Mouse (Mus musculus): ENCODE data around the gene Bmpr1b.

Bmpr1b gene

DNA sequence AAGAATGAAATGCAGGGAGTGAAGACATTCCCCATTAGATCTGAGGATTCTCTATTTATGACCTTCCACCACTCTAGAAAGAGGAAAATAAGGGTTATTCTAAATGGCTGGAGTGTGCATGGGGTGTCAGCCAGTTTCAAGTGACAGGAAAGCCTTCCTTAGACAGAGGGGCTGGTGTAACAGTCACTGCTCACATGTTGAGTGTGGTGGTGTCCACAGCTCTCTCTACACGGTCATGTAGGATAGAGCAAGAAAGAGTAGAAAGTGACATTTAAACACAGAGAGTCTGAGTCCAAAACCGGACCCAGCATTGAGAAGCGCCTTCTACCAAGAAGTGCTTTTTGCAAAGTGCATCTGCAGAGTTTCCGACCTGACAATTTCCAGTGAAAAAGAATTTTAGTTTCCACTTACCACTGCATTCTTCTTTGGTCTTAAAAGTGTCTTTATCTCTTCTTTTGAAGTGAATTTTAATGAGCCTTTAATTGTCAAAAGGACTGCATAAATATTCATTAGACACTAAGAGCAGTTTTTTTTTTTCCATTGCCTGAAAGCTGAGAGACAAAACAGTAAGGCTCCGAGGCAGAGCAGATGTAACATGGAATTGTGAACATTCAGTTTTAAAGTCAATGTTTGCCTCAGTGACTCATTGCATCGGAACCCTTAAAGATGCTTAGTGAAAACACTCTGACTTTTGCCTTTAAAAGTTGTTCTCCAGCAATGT lies 263.2 kb downstream of the Bmpr1b start:
- no peak for DNase-seq (ENCODE audit: low spot score in 2 of 2)

DNA sequence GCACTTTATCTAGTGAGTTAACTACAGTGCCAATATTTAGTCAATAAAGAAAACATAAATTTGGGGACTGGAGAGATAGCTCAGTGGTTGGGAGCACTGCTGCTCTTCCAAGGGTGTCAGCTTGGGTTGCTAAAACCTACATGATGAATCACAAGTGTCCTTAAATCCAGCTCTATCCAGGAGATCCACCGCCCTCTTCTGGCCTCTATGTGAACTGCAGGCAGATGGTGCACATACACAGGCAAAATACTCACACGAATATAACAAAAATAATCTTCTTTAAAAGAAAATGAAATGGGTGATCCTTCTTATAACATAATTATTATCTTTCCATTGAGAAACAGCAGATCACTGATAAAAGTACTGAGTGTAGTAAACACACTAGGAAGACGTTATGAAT lies 268.9 kb downstream of the Bmpr1b start:
- DNase-seq (ENCODE audit: low spot score in 2 of 2), result no peak

- no peak for DNase-seq (ENCODE audit: low spot score in 2 of 2)
These were observed 269.7 kb downstream of the Bmpr1b start for GRCm38 (mm10) chr3:141899521-141899920.

- no peak for DNase-seq (ENCODE audit: low spot score in 2 of 2)
These were observed 271.5 kb downstream of the Bmpr1b start for GRCm38 (mm10) chr3:141897698-141898097.

GRCm38 (mm10) chr3:141896870-141897554 lies 272.2 kb downstream of the Bmpr1b start:
- no peak for DNase-seq (ENCODE audit: low spot score in 2 of 2)

DNA sequence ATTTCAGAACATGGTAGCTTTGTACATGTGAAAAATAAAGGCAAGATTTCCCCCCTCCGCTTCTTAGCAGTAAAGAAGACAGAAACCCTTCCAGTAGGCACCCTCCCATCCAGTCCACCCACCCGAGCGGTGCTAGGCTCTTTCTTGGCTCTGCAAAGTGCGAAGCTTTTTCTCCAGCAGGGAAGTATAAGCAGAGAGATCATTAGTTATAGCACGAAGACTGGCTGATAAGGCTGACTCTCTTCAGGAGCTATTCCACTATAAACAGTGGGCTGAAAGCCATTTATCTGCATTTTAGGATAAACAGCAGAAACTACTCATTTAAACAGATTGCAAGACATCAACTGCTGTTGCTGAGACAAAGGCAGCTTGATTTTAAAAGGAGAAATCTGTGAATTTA lies 274.1 kb downstream of the Bmpr1b start:
- DNase-seq (ENCODE audit: low spot score in 2 of 2), result peak in 1 of 2 experiments; percentile 8

DNA sequence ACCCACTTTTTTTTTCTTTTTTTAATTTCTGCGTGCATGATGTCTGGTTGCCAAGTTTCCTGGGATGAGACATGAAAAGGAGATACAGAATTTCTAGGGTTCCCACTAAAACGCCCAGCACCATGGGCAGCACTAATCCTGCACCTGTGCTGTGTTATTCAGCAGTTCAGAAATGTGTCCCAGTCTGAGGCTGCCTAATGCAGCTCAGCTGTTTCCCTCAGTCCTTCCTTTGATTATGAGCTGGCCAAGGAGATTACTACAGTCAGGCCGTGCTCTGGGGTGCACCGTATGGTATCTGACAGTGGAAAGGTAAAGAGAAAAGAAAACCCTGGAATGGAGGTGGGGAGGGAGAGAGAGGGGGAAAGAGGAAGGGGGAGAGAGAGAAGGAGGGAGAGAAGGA lies 278.6 kb downstream of the Bmpr1b start:
- no peak for DNase-seq (ENCODE audit: low spot score in 2 of 2)

GRCm38 (mm10) chr3:141887476-141888274 lies 281.6 kb downstream of the Bmpr1b start:
- no peak for DNase-seq (ENCODE audit: low spot score in 2 of 2)

DNA sequence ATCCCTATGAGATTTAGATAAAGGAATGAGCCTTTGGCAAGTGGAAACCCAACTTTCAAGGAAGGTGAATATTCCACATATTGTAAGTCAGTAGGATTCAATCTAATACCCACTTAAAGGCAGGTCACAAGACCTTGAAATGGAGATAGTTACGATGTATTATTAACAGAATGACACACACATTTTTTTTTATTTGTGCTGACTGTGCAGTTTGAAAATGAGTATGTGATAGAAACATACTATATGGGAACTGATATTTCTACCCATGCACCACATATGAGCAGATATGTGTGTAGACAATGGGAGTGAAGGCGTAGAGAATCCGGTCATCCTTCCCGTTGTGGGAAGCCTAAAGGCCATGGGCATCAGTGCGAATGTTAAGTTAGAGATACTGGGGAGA lies 285.0 kb downstream of the Bmpr1b start:
- DNase-seq (ENCODE audit: low spot score in 2 of 2), result no peak

DNA sequence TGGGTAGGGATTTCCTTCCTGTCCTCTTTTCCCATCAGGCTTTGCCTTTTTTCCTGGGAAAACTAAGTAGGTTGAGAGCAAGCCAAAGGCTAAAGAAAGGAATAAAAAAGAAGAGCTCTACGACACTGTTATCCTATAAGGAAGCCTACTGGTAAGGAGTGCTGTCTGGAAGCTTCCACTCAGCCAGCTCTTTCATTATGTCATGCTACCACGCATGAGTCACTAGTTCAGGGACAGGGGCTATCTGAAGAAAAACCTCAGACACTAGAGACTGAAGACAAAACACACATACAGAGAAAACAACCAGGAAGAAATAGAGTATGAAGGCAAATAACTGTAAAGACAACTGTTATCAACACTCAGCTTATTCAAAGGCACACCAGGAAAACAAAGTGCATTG lies 286.7 kb downstream of the Bmpr1b start:
- no peak for DNase-seq (ENCODE audit: low spot score in 2 of 2)

- DNase-seq (ENCODE audit: low spot score in 2 of 2), result no peak
These were observed 296.7 kb downstream of the Bmpr1b start for GRCm38 (mm10) chr3:141872337-141873042.

DNA sequence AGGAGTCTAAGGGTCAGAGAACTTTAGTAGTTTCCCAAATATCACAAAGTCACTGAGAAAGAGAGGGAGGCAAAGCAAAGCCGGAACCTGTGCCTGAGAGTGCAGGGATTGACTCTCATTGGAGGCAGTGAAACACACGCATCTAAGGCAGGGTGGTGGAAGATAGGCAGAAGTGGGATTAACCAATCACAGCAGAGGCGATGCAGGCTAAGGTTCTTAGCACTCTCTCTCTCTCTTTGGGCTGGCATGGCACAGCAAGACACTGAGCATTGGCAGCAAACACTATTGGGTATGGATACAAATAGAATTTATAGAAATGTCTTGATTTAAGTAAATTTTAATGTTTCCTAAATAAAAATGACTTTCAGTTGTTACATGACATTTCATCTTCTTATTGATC lies 297.4 kb downstream of the Bmpr1b start:
- DNase-seq (ENCODE audit: low spot score in 2 of 2), result no peak

DNA sequence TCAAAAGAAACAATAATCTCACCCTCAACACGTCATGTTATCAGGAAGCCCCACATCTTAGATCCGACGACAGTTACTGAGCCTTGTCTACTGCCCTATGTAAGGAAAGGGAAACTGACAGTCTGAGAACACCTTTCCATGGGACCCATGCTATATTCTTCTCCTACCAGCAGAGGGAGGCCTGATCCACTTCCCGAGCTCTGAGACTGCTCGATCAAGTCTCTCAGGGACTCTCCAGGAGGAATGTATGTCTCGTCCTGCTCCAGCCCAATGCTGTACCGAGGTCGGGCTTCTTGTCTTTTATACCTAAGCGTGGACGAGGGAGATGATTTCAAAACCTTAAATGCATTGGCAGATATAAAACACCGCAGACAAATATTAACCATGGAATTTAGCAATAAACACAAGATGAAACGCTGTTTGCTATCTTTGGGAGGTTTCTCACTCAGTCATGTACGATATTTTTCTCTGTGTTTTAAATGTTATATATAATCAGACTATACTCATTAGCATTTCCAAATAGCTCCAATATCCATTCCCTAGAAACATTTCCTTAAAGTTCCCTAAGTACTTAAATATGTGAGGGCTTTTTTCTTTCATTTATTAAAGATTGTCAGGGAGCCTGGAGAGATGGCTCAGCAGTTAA lies 306.3 kb downstream of the Bmpr1b start:
- DNase-seq (ENCODE audit: low spot score in 2 of 2), result peak; percentile 15 to 53

GRCm38 (mm10) chr3:141857123-141857522 lies 312.1 kb downstream of the Bmpr1b start:
- no peak for DNase-seq (ENCODE audit: low spot score in 2 of 2)

DNA sequence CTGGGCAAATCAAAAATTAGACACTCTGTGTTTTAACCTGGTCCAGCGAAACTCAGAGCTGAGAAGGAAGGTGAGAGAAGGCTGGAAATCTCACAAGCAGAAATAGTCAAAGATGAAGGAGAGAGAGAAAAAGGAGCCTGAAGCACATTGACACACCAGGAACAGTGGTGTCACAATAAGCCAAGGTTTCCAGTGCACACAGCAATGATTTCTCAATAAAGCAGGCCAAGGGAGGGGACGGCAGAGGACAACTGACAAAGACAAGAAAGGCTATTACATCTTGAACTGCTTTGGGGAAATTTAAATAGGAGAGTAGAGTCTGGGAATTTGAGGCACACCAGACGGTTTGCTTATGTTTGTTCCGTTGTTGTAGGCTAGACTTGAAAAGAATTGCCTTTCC lies 314.9 kb downstream of the Bmpr1b start:
- no peak for DNase-seq (ENCODE audit: low spot score in 2 of 2)

DNA sequence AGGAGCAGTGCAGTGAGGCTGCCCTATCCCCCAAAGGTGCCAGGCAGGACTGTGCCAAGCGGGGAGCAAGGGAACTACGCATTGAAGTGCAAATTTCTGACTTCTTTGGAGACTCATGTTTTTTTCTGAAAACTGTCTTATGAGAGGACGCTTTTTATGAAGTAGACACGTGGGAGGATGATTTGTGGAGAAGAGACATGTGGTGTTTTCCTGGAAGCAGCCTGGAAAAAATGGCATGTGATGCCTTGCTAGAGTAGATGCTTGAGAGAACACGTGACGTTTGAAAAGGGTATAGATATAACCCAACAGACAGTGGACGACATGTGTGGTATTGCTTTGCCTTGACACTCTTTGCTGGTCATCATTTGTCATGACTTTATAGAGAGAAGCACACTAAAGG lies 319.1 kb downstream of the Bmpr1b start:
- DNase-seq (ENCODE audit: low spot score in 2 of 2), result no peak

- no peak for DNase-seq (ENCODE audit: low spot score in 2 of 2)
These were observed 320.0 kb downstream of the Bmpr1b start for GRCm38 (mm10) chr3:141849206-141849605.

DNA sequence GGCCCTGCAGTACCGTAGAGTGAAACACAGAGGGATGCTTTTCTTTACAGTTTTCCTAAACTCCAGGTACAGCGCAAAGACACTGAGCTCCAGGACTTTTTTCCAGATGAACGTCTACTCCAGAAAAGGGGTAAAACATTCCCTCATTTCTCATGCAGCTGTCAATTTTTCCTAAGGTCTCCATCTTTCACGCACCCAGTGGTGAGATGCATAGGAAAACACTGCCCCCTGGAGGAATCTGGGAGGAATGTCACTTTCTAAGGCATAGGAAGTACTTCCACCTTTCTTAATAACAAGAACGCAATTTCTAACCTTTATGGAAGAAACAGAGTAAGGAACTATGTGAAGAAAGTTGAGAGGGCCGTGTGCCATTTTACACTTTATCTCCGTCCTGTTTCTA lies 330.4 kb downstream of the Bmpr1b start:
- DNase-seq (ENCODE audit: low spot score in 2 of 2), result no peak

DNA sequence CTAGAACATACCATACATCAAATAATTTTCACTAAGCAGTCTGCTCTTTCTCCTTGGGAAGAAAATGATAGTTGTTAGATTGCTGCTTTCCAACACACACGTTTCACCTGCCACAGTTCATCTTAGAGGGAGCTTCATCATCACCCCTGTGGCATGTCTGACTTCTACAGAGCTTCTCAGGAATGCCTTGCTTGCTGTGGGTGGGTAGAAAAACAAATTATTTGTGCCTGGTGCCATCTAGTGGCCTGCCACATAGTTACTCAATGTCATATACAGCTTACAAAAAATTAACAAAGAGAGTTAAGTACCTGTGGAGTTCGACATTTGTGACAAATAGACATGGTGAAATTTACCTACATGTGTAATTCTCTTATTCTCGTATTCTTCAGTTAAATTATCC lies 338.1 kb downstream of the Bmpr1b start:
- peak; percentile 36 to 61 for DNase-seq (ENCODE audit: low spot score in 2 of 2)

DNA sequence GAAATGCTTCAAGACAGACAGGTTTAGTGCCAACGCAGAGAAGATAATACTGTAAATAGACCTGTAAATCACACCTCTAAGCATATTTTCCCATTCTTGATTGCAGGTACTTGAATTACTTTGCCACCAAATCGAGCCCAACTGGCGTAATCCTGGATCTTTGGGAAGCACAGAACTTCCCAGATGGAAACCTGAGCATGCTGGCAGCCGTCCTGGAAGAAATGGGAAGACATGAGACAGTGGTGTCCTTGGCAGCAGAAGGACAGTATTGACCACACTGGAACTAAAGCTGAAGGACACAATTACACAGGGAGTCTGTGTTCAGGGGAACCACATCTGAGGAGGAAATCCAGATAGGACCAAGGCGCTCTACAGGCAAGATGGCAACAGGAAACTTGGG lies 340.9 kb downstream of the Bmpr1b start:
- DNase-seq (ENCODE audit: low spot score in 2 of 2), result no peak

GRCm38 (mm10) chr3:141819331-141819941 lies 349.8 kb downstream of the Bmpr1b start:
- no peak for DNase-seq (ENCODE audit: low spot score in 2 of 2)
